Mouse (Mus musculus) heart, adult 18-20 months (tissue): ENCODE data around the gene BC003965. TPM values are rescaled to one million over a fixed set of nuclear protein-coding genes. Genes with fewer than 3 reads are reported as not detected.
A peak's percentile ranks its signal among the peaks of the same experiment; 100 is the strongest.
"Not testable (repeated sequence)": the region's sequence is repeated elsewhere in the genome, so short reads cannot be mapped to it uniquely, and the experiment has no call there.

Source experiments
- DNase-seq, 2 experiments: peaks; one replicate each; pipeline ENCODE4 v3.0.0; 2021 to 2022; ENCODE audit warnings: mixed read lengths in 1 of 2
- total RNA-seq, 2 experiments: library from RNA; stranded (reverse); gene quantifications; 2 replicates each; pipeline ENCODE4 v1.2.3; 2021

The BC003965 gene
- total RNA-seq, 2 experiments from 2014 or later: 21.3 to 24.1 TPM

GRCm38 (mm10) chr17:25218967-25219366 is 34.6 kb downstream of the BC003965 start:
- no peak for DNase-seq

DNA sequence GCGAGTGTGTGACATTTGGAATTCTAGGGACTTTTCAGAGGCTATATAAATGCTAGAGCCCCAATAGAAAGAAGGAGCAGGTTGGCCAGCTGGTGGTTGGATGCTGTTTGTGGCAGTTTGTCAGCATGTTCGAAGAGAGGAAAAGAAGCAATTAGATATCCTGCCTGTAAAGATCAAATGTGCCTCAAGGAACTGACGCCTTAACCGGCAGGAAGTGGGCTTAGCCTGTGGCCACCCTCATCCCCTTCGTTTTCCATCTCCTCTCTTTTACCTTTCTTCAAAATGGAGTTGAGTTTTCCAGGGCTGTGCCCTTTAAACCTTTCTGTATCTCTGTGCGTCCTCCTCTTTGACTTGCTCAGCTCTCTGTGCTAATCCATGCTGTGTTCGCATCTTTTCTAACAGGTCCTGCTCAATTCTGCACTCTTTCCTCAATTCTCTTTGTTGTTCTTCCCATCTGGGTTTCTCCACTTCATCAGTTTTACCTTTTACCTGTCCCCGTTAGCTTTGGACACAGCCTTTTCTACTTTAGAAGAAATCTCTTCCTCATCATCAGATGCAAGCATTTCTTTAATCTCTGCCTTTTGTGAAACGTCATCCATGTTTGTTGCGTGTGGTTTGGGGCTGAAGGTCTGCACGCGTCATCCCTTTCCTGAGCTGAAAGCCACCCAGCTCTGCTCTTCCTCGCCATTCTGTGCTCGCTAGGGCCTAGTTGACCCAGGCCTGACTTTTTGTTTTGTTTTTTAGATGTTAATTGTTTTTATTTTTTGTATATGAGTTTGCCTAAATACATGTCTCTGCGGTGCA is 35.3 kb downstream of the BC003965 start:
- DNase-seq: no peak

GRCm38 (mm10) chr17:25220746-25221145 is 36.4 kb downstream of the BC003965 start:
- DNase-seq: no peak

DNA sequence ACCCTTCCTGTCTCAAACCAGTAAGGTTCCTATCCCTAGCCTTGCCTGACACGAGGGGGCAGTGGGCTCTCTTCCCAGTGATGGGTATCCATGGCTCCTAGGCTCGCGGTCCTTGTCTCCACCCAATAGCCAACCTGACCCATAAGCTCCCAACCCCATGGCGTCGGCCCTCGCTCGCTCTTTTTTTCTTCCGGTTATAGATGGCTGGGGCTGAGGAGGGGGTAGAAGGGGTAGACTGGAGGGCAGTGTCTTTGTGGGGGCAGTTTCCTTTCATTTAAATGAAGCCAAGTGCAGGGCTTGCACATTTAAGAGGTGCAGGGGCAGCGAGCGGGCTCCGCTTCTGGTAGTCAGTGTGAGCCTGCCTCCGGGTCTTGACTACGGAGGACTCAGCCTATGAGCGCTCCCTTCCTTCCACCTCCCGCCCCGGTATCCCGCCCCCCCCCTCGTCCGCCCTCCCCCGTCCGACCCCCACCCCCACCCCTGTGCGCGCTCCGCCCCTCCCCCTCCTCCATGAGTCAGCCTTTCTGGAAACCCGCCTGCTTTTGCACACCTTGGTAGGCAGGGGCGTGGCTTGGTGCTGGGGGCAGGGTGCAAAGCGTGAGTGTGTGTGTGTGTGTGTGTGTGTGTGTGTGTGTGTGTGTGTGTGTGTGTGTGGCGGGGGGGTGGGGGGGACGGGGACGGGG is 37.6 kb downstream of the BC003965 start:
- peak; percentile 35 to 41 for DNase-seq

DNA sequence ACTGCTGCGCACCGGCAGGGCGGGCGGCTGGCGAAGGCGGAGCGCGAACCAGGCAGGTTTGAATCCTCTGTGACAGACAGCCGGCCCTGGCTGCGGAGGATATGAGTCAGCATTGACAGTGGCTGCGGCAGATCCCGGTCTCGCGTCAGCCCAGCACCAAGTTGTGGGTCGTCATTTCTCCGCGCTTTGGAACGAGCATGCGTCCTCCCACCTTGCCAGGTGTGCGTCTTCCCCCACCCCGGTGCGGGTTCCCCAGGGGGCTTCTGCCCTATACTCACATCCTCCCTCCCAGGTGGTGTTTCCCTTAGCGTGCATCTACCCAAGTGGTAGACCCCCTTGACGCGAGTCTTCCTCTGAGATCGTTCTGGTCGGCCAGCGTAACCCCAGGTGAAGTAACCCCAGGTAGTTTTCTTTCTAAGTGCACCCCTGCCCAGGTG is 38.2 kb downstream of the BC003965 start:
- not testable (repeated sequence) for DNase-seq

GRCm38 (mm10) chr17:25222951-25223601 is 38.7 kb downstream of the BC003965 start:
- DNase-seq: no peak

- no peak for DNase-seq
These were observed 40.4 kb downstream of the BC003965 start for GRCm38 (mm10) chr17:25224586-25225222.

- DNase-seq: no peak
These were observed 41.3 kb downstream of the BC003965 start for GRCm38 (mm10) chr17:25225659-25226058.

DNA sequence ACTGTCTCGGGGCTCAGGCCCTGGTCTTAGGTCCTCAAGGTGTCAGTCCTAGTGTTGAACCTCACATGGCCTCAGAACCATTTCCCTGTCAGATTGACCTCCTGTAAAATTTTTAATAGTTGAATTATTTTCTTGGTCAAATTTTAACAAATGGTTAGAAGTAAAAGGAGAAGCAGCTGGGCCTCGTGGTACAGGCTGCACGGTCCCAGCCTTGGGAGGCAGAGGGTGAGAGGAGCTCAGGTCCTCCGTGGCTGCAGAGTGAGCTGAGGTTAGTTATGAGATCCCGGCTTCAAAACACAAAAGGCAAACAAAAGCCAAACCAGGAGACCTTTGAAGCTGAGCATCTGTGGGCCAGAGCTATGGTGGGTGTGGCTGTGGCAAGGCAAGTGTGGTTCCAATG is 43.6 kb downstream of the BC003965 start:
- DNase-seq: no peak

DNA sequence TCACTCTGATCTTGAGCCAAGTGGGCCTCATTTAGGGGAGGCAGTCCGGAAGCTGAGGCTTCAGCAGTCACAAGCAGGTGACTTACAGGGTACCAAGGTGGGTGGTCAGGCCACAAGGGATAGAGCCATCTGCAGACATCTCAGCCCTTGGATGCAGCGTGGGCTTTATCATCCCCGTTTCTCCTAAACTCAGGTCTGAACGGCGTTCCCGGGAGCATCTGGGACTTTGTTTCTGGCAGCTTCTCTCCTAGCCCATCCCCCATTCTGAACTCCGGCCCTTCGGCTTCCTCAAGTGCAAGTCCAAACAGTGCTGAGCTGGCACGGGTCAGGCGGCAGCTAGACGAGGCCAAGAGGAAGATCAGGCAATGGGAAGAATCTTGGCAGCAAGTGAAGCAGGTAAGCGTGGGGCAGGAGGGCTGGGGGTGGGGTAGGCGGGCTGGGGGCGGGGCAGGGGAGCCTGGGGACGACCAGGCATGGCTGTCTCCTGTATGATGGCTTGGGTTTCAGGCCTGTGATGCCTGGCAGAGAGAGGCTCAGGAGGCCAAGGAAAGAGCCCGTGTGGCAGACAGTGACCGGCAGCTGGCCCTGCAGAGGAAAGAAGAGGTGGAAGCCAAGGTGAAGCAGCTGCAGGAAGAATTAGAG is 45.8 kb downstream of the BC003965 start:
- not testable (repeated sequence) for DNase-seq

DNA sequence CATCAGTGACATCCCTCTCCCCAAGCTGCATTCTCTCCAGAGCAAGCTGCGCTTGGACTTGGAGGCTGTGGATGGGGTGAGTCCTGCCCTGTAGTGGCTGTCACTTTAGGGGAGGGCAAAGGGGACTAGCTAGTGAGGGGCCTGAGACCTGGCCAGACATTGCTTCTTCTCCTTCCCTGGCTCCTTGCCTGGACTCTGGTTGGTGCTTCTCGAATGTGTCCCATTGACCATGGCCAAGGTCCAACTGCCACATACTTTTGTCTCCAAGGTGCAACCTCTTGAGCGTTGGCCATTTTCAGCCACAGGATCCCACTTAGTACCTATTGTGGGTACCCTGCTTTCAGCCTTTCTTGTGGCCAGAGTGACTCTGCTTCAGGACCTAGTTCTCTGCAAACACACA is 46.3 kb downstream of the BC003965 start:
- no peak for DNase-seq

DNA sequence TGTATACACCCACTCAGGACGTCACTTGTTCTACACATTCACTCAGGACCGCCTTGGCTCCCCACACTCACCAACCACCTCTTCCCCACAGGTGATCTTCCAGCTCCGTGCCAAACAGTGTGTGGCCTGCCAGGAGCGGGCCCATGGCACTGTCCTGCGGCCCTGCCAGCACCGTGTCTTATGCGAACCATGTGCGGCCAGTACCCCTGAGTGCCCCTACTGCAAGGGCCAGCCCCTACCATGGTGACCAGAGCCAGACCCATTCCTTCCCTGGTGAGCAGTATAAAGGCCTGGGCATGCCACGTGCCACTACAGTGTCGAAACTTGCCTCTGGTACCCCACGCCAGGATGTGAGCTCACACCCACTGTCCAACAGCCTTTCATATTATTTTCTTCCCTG is 47.3 kb downstream of the BC003965 start:
- not testable (repeated sequence) for DNase-seq

GRCm38 (mm10) chr17:25235635-25236034 is 51.3 kb downstream of the BC003965 start:
- no peak for DNase-seq

Other genes starting within 250 kb of the BC003965 start
- gene Mapk8ip3, start 247.6 kb upstream of the BC003965 start, total RNA-seq: 10 to 100 TPM; 55.9 to 64.8 TPM
- 10 to 100 TPM in 1 of 2 experiments, 1 to 10 TPM in 1; 8.9 to 11.2 TPM for gene Jpt2, start 223.9 kb upstream of the BC003965 start, total RNA-seq
- 10 to 100 TPM in 1 of 2 experiments, 1 to 10 TPM in 1; 9.5 to 10.7 TPM for gene Cramp1l, start 168.8 kb upstream of the BC003965 start, total RNA-seq
- 1 to 10 TPM; 3.5 to 5.5 TPM for gene Ift140, start 168.5 kb upstream of the BC003965 start, total RNA-seq
- 10 to 100 TPM; 41.5 to 48.0 TPM for gene Tmem204, start 101.0 kb upstream of the BC003965 start, total RNA-seq
- gene Telo2, start 68.6 kb upstream of the BC003965 start, total RNA-seq: 10 to 100 TPM; 11.1 to 14.5 TPM
- 1 to 10 TPM; 2.5 to 3.0 TPM for gene Ptx4, start 63.8 kb upstream of the BC003965 start, total RNA-seq
- gene Clcn7, start 51.2 kb upstream of the BC003965 start, total RNA-seq: 10 to 100 TPM; 26.2 to 31.3 TPM
- not detected for gene Ccdc154, start 22.1 kb upstream of the BC003965 start, total RNA-seq
- not detected for gene Gm38655, start 9.1 kb upstream of the BC003965 start, total RNA-seq
- 1 to 10 TPM; 7.0 to 8.7 TPM for gene Unkl, start 3.8 kb downstream of the BC003965 start, total RNA-seq
- gene Gnptg, start 55.6 kb downstream of the BC003965 start, total RNA-seq: 10 to 100 TPM; 14.8 to 15.9 TPM
- gene Tsr3, start 55.6 kb downstream of the BC003965 start, total RNA-seq: 1 to 10 TPM; 7.7 to 9.5 TPM
- gene Baiap3, start 71.8 kb downstream of the BC003965 start, total RNA-seq: 1 to 10 TPM in 1 of 2 experiments, under 1 TPM in 1; 0.62 to 1.3 TPM
- gene Ube2i, start 90.1 kb downstream of the BC003965 start, total RNA-seq: 100 to 1,000 TPM in 1 of 2 experiments, 10 to 100 TPM in 1; 90.7 to 105 TPM
- under 1 TPM; 0.46 to 0.50 TPM for gene Prss34, start 113.8 kb downstream of the BC003965 start, total RNA-seq
- gene Prss28, start 124.1 kb downstream of the BC003965 start, total RNA-seq: not detected
- gene Prss29, start 134.1 kb downstream of the BC003965 start, total RNA-seq: not detected
- under 1 TPM; 0.37 to 0.62 TPM for gene Tpsab1, start 161.0 kb downstream of the BC003965 start, total RNA-seq
- 1 to 10 TPM; 2.0 to 2.6 TPM for gene Tpsb2, start 181.8 kb downstream of the BC003965 start, total RNA-seq
- gene Tpsg1, start 184.7 kb downstream of the BC003965 start, total RNA-seq: not detected
- 1 to 10 TPM; 6.1 to 6.7 TPM for gene Cacna1h, start 249.2 kb downstream of the BC003965 start, total RNA-seq